ENCODE assay signal across 12 mouse cellular contexts in genomic region chr2:166489041-166489872, GRCm38 (mm10).
DNase-seq lines count a peak whose midpoint lies in the region; ATAC-seq and TF ChIP-seq lines count a peak whose summit lies in the region.
"Had no signal": no experiment of that assay in that cellular context is flagged by ENCODE, and none has a peak within 500 bp of the region (broad histone marks: within the 10 kb centered on the region; RNA-seq: fewer than 3 reads in every experiment).

No protein-coding gene starts in this region.

- no peak for TF ChIP-seq EP300 in stomach, postnatal 0 days (optimal IDR thresholded peaks at IDR 0.05)

- no peak overlapping the region for H3K4me2 ChIP-seq in kidney, embryonic 16.5 days (replicated peaks; ENCODE audit: low read depth, low read length)
- no peak overlapping the region for H3K4me2 ChIP-seq in embryonic facial prominence, embryonic 11.5 days (ENCODE audit: low read depth, low read length)
- no peak overlapping the region for H3K4me2 ChIP-seq in stomach, postnatal 0 days (replicated peaks; ENCODE audit: low read depth)

- no peaks in the 10 kb centered on the region for H3K27me3 ChIP-seq in kidney, embryonic 16.5 days (ENCODE audit: insufficient read depth, low read length)
- no peaks in the 10 kb centered on the region for H3K27me3 ChIP-seq in embryonic facial prominence, embryonic 11.5 days (ENCODE audit: control insufficient read depth, insufficient read depth, low read length)
- H3K27me3 ChIP-seq in limb, embryonic 10.5 days (ENCODE audit: low read depth, poor library complexity, severe bottlenecking): no peaks in the 10 kb centered on the region
- no peaks in the 10 kb centered on the region for H3K27me3 ChIP-seq in stomach, postnatal 0 days (ENCODE audit: control insufficient read depth, insufficient read depth, low read length)

- 41% methylated on average over 15 of the region's 15 CpGs for WGBS in kidney, embryonic 16.5 days
- WGBS in embryonic facial prominence, embryonic 11.5 days: 33% methylated on average over 15 of the region's 15 CpGs
- 51% methylated on average over 15 of the region's 15 CpGs for WGBS in limb, embryonic 10.5 days
- WGBS in stomach, postnatal 0 days: 61% methylated on average over 14 of the region's 15 CpGs

- TF ChIP-seq CTCF in stomach, postnatal 0 days (IDR thresholded peaks at IDR 0.05; ENCODE audit: low read depth): no peak

- no peaks in the 10 kb centered on the region for H3K9me3 ChIP-seq in kidney, embryonic 16.5 days (ENCODE audit: low read length)
- H3K9me3 ChIP-seq in embryonic facial prominence, embryonic 11.5 days (replicated peaks; ENCODE audit: control insufficient read depth, low read length): no peaks in the 10 kb centered on the region
- H3K9me3 ChIP-seq in limb, embryonic 10.5 days (replicated peaks): no peaks in the 10 kb centered on the region
- H3K9me3 ChIP-seq in stomach, postnatal 0 days (ENCODE audit: control insufficient read depth, low read length): no peaks in the 10 kb centered on the region
- H3K9me3 ChIP-seq: megakaryocyte, embryonic 14.5 days had no signal

- peak; percentile 50; the same call in 1 of the 2 replicates for ATAC-seq in kidney, embryonic 16.5 days (ENCODE audit: low FRiP score, low TSS enrichment)
- ATAC-seq in embryonic facial prominence, embryonic 11.5 days (replicated peaks; ENCODE audit: insufficient number of reproducible peaks, low FRiP score, low TSS enrichment, low read depth): peak; percentile 34; the same call in 1 of the 2 replicates
- ATAC-seq in stomach, postnatal 0 days (ENCODE audit: low FRiP score, low TSS enrichment): no peak

- DNase-seq in kidney, adult 9 months: no peak
- peak; percentile 61 for DNase-seq in embryonic facial prominence, embryonic 11.5 days (ENCODE audit: low spot score)
- DNase-seq in limb, embryonic 10.5 days (ENCODE audit: low spot score): peak; percentile 49
- DNase-seq in retina, embryonic 14.5 days (ENCODE audit: low spot score): peak; percentile 53
- no peak for DNase-seq in stomach, postnatal 0 days (ENCODE audit: low spot score)
- DNase-seq in adrenal gland, adult 8-10 months: no peak
- DNase-seq in cerebellum, adult 9-10 months: no peak
- DNase-seq: cerebellum, postnatal 36 days; kidney, adult 18-20 months had no signal

- H3K4me3 ChIP-seq in kidney, embryonic 16.5 days (ENCODE audit: low read length): no peak overlapping the region
- H3K4me3 ChIP-seq in embryonic facial prominence, embryonic 11.5 days (ENCODE audit: low read depth, low read length): no peak overlapping the region
- H3K4me3 ChIP-seq in limb, embryonic 10.5 days: no peak overlapping the region
- H3K4me3 ChIP-seq in stomach, postnatal 0 days (ENCODE audit: low read depth, low read length): no peak overlapping the region
- H3K4me3 ChIP-seq: left cerebral cortex, adult 2 months had no signal

- H3K27ac ChIP-seq in kidney, embryonic 16.5 days (ENCODE audit: low read length): no peak overlapping the region; the same call in 1 of the 2 replicates
- peak overlapping the region; percentile 52 for H3K27ac ChIP-seq in embryonic facial prominence, embryonic 11.5 days (replicated peaks; ENCODE audit: low read depth, low read length)
- H3K27ac ChIP-seq in limb, embryonic 10.5 days: peak overlapping the region; percentile 79
- no peak overlapping the region for H3K27ac ChIP-seq in stomach, postnatal 0 days (replicated peaks)
- H3K27ac ChIP-seq: left cerebral cortex, adult 2 months had no signal

- peaks cover 47% of the 10 kb centered on the region for H3K4me1 ChIP-seq in kidney, embryonic 16.5 days (ENCODE audit: insufficient read depth, low read length)
- H3K4me1 ChIP-seq in embryonic facial prominence, embryonic 11.5 days (ENCODE audit: control insufficient read depth, insufficient read depth, low read length): peaks cover 8% of the 10 kb centered on the region
- H3K4me1 ChIP-seq in limb, embryonic 10.5 days: peaks cover 85% of the 10 kb centered on the region
- no peaks in the 10 kb centered on the region for H3K4me1 ChIP-seq in stomach, postnatal 0 days (replicated peaks; ENCODE audit: control insufficient read depth, insufficient read depth)

- H3K36me3 ChIP-seq in kidney, embryonic 16.5 days (ENCODE audit: insufficient read depth, low read length): no peaks in the 10 kb centered on the region
- H3K36me3 ChIP-seq in embryonic facial prominence, embryonic 11.5 days (replicated peaks; ENCODE audit: control insufficient read depth, insufficient read depth, low read depth, low read length): no peaks in the 10 kb centered on the region
- no peaks in the 10 kb centered on the region for H3K36me3 ChIP-seq in limb, embryonic 10.5 days
- no peaks in the 10 kb centered on the region for H3K36me3 ChIP-seq in stomach, postnatal 0 days (ENCODE audit: control insufficient read depth, insufficient read depth, low read length)

- H3K9ac ChIP-seq in kidney, embryonic 16.5 days (replicated peaks; ENCODE audit: low read length): no peak overlapping the region
- peak overlapping the region; percentile 43 for H3K9ac ChIP-seq in embryonic facial prominence, embryonic 11.5 days (replicated peaks; ENCODE audit: low read length)
- H3K9ac ChIP-seq in stomach, postnatal 0 days (ENCODE audit: low read length): no peak overlapping the region

Comparison
In these comparisons a context has a peak if more than half of its experiments do, and no peak if none do; other contexts are left out.
1. H3K27ac ChIP-seq: peak in embryonic facial prominence, embryonic 11.5 days (single experiment) and limb, embryonic 10.5 days (single experiment); none in kidney, embryonic 16.5 days (single experiment) and stomach, postnatal 0 days (single experiment).
2. DNase-seq: peak in embryonic facial prominence, embryonic 11.5 days (single experiment), limb, embryonic 10.5 days (single experiment) and retina, embryonic 14.5 days (single experiment); none in kidney, adult 9 months (single experiment), stomach, postnatal 0 days (single experiment), adrenal gland, adult 8-10 months (single experiment) and cerebellum, adult 9-10 months (single experiment).